Mouse (Mus musculus) liver, embryonic 12.5 days (tissue): ENCODE results near the gene Slc30a1. TPM values are rescaled to one million over a fixed set of nuclear protein-coding genes. Genes with fewer than 3 reads are reported as not detected.

Experiments used
- ATAC-seq: fragments of 200-750 bp; cut with Nextera tagmentation; 2 replicates; pipeline ENCODE4 v1.8.0; 2017; ENCODE audit warnings: moderate number of reproducible peaks, mild to moderate bottlenecking, moderate library complexity
- H3K27ac ChIP-seq: fragments of 300-500 bp; sonication (generic); 2 replicates; pipeline ENCODE4 v1.5.1; 2016; ENCODE audit warnings: mild to moderate bottlenecking
- H3K27me3 ChIP-seq: fragments of 300-500 bp; sonication (generic); replicated peaks from 2 replicates; pipeline ENCODE4 v1.6.1; 2016; ENCODE audit warnings: mild to moderate bottlenecking, moderate library complexity
- H3K36me3 ChIP-seq: fragments of 300-500 bp; sonication (generic); 2 replicates; pipeline ENCODE4 v1.6.1; 2016; ENCODE audit warnings: mild to moderate bottlenecking, moderate library complexity
- H3K4me1 ChIP-seq: fragments of 300-500 bp; sonication (generic); 2 replicates; pipeline ENCODE4 v1.6.1; 2016
- H3K4me2 ChIP-seq: fragments of 300-500 bp; sonication (generic); 2 replicates; pipeline ENCODE4 v1.6.1; 2016; ENCODE audit warnings: mild to moderate bottlenecking, moderate library complexity
- H3K4me3 ChIP-seq: fragments of 300-500 bp; sonication (generic); 2 replicates; pipeline ENCODE4 v1.5.1; 2016; ENCODE audit warnings: mild to moderate bottlenecking, moderate library complexity
- H3K9ac ChIP-seq: fragments of 300-500 bp; sonication (generic); 2 replicates; pipeline ENCODE4 v1.6.1; 2016; ENCODE audit warnings: mild to moderate bottlenecking, moderate library complexity
- H3K9me3 ChIP-seq: fragments of 300-500 bp; sonication (generic); replicated peaks from 2 replicates; pipeline ENCODE4 v1.6.1; 2016; ENCODE audit warnings: mild to moderate bottlenecking, moderate library complexity
- WGBS: fragments of 180-500 bp; shearing (Covaris S2); methylation state at CpG from one replicate; pipeline ENCODE4 v1.1.7; 2016; ENCODE audit not compliant: insufficient replicate concordance; 5-methylcytosine and 5-hydroxymethylcytosine counted together
- polyA plus RNA-seq: library from polyadenylated mRNA; unstranded; fragments of >200 nt; fragmentation: Nextera tagmentation; extraction: Ambion mirVana; gene quantifications from 2 replicates; pipeline ENCODE4 v1.2.1, GENCODE M21; 2016

Gene Slc30a1
- polyA plus RNA-seq = 6.0 and 7.2 TPM in 2 replicates

DNA sequence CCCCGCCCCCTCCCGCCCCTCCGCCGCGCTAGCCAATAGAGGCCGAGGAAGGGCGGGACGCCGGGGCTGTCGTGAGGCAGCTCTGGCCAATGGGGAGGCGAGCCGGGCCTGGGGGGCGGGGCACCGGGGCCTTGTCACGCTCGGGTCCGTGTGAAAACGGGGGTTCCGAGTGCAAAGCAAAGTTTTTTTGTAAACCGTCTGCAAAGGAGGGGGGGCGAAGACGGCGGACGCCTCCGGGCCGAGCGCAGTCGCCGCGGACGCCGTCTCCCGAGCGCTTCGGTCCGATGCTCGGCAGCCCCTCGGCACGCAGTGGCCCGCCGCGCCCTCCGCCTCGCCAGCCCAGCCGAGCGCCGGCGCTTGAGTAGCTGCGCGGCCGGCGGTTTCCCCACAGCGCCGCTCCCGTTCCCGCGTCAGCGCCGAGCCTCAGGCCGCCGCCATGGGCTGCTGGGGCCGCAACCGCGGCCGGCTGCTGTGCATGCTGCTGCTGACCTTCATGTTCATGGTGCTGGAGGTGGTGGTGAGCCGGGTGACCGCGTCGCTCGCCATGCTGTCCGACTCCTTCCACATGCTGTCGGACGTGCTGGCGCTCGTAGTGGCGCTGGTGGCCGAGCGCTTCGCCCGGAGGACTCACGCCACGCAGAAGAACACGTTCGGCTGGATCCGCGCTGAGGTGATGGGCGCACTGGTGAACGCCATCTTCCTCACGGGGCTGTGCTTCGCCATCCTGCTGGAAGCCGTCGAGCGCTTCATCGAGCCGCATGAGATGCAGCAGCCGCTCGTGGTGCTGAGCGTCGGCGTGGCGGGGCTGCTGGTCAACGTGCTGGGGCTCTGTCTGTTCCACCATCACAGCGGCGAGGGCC is at the start of gene Slc30a1:
Gene Slc30a1, plus strand, starts transcription at position 197 of the 860 bp plus-strand sequence.
- ATAC-seq = peak; percentile 95
- Histone ChIP-seq H3K27me3 (peaks cover 9% of the 10 kb centered on the region; the same call in 1 of the 2 replicates), H3K27ac (peak within 1 kb of the TSS; percentile 95), H3K4me1 (peaks cover 59% of the 10 kb centered on the region), H3K36me3 (peaks cover 35% of the 10 kb centered on the region), H3K4me2 (peak within 1 kb of the TSS; percentile 98), H3K9me3 (no peaks in the 10 kb centered on the region), H3K4me3 (peak within 1 kb of the TSS; percentile 87), H3K9ac (peak within 1 kb of the TSS; percentile 94)
- WGBS = 2% methylated on average over 104 of the region's 104 CpGs

DNA sequence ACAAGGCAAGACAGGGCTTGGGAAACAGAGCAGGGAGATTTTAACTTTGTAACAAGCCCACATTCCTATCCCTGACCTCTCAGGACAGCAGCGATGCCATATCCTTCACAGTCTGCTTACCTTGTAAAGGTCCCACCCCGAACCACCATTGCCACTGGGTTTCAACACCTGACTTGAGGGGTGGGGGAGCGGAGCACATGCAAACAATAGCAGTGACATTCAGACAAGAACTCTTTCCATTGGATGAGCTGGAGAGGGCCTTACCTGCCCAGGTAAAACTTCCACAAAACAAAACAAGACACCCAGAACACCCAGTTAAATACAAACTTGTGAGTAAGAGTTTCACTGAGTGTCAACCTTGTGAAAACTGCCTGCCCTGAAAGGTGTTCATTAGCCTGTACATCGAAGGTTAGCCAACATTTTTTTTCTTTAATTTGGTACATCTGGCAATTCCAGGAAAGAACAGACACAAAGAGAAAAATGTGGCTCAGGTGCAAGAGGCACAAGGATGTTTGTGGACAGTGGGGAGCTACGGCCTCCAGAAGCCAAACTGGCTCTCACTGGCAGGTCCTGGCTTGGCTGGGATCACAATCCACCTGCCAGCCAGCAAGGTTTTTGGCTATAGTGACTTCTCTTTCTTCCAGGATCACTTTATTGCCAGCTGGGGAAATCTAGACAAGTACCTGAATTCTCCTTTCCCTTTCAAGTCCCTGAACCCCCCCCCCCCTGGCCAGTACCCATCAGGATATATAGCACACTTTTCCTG is 49.5 kb upstream of the Slc30a1 start:
- Histone ChIP-seq H3K9me3 (no peaks in the 10 kb centered on the region), H3K27me3 (0 out of 2 replicates have a peak, but pooled peaks cover 16% of the 10 kb centered on the region), H3K4me2 (no peak overlapping the region), H3K4me3 (no peak overlapping the region), H3K4me1 (peaks cover 47% of the 10 kb centered on the region), H3K9ac (no peak overlapping the region), H3K27ac (peak overlapping the region; percentile 97; the same call in 1 of the 2 replicates), H3K36me3 (no peaks in the 10 kb centered on the region)
- ATAC-seq = no peak
- WGBS = 81% methylated on average over 5 of the region's 5 CpGs

DNA sequence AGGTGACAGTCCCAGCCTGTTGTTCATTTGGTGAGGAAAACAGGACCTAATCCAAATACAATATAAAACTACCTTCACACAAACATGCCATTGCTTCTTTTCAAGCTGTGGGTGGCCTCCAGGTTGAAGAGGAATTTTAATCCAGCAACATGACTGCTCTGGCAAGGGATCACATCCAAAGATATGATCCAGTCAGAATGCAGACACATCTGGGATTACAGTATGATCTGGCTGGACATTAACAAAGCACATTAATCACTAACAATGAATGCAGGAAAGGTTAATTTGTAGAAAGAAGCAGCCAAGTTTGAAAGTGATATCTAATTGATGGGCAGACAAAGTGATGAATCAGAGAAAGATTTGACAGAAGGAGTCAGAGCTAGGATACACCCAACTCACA is 48.4 kb upstream of the Slc30a1 start:
- Histone ChIP-seq H3K27me3 (0 out of 2 replicates have a peak, but pooled peaks cover 14% of the 10 kb centered on the region), H3K9ac (no peak overlapping the region), H3K9me3 (no peaks in the 10 kb centered on the region), H3K4me2 (no peak overlapping the region), H3K4me1 (peaks cover 36% of the 10 kb centered on the region), H3K36me3 (no peaks in the 10 kb centered on the region), H3K4me3 (no peak overlapping the region), H3K27ac (no peak overlapping the region)
- ATAC-seq = no peak

DNA sequence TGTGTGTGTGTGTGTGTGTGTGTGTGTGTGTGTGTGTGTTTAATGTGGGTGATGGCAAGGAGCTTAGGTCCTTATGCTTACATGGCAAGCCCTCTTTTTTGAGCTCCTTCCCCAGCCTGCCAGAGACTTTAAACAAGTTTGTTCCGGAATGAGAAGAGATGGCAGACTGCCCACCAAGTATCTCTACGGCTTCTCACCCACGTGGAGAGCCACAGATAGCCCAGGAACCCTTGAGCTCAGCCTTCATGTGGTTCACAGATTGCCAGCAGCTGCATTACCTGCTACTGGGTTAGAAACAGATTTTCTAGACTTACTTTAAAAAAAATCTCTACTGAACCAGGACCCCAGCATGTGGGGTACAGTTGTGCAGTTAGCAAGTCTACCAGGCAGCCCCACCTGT is 46.7 kb upstream of the Slc30a1 start:
- Histone ChIP-seq H3K27ac (no peak overlapping the region), H3K4me1 (peaks cover 21% of the 10 kb centered on the region), H3K9me3 (no peaks in the 10 kb centered on the region), H3K27me3 (peaks cover 18% of the 10 kb centered on the region; the same call in 1 of the 2 replicates), H3K4me3 (no peak overlapping the region), H3K36me3 (no peaks in the 10 kb centered on the region), H3K4me2 (no peak overlapping the region), H3K9ac (no peak overlapping the region)
- 59% methylated on average over 3 of the region's 3 CpGs for WGBS
- ATAC-seq = no peak

DNA sequence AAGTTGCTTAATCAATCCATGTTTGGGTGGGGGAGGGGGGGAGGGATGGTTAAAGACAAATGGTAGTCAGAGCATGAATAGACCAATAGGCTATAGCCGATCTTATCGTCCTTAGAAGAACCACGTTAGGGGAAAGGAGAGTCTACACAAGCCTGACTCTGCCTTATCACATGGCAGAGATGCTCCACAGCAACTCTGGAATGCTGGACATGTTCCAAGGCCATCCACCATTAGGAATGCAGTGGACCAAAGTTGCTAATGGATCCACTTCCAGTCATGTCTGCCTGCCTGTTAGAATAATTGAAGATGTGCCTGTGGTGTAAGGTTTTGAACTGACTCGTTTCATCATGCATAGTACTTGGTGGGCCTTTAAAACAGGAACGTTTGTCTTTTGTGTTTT is 45.3 kb upstream of the Slc30a1 start:
- no peak for ATAC-seq

DNA sequence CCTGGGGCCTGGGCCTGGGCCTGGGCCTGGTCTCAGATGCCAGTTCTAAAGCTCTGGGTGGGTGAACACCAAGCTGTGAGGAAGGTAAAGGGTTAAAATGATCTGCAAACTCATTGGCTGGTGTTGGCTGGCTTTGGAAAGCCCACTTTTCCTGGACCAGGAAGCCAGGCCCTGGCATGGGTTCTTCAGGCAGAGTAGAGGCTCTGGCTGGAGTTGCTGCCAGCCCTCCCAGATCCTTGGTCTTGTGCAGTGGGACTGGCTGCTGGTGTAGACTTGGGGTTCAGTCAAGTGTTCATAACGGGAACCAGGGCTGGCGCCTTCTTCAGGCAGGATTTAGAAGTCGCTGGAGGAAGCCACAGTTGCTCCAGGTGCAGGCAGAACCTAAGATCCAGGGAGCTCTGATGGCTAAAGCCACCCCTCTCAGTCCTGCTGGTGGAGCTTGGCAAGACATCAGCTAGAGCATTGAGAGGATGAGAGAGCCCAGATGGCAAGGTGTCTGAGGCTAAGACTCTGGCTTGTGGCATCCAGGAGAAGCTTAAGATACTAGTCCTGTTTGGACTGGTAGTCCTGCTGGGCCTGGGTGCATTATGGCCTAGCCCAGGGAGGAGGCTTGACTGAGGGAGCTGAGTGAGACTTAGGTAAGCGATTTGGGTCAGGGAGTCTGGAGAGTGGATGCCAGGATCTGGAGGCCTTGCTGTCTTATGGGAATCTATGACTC is 42.6 kb upstream of the Slc30a1 start:
- Histone ChIP-seq H3K27ac (no peak overlapping the region), H3K9ac (no peak overlapping the region), H3K9me3 (no peaks in the 10 kb centered on the region), H3K36me3 (no peaks in the 10 kb centered on the region), H3K4me1 (no peaks in the 10 kb centered on the region; the same call in none of the 2 replicates), H3K27me3 (peaks cover 16% of the 10 kb centered on the region; the same call in 1 of the 2 replicates), H3K4me2 (no peak overlapping the region), H3K4me3 (no peak overlapping the region)
- no peak for ATAC-seq
- 61% methylated on average over 4 of the region's 4 CpGs for WGBS

More for the DNA sequence above, 45.3 kb upstream of the Slc30a1 start:
- H3K27me3 ChIP-seq = peaks cover 19% of the 10 kb centered on the region; the same call in 1 of the 2 replicates
- H3K27ac ChIP-seq = no peak overlapping the region
- H3K4me1 ChIP-seq = peaks cover 7% of the 10 kb centered on the region
- no peaks in the 10 kb centered on the region for H3K9me3 ChIP-seq
- no peaks in the 10 kb centered on the region for H3K36me3 ChIP-seq
- H3K4me2 ChIP-seq = no peak overlapping the region
- WGBS = 51% methylated on average over 5 of the region's 5 CpGs
- H3K9ac ChIP-seq = no peak overlapping the region
- H3K4me3 ChIP-seq = no peak overlapping the region

DNA sequence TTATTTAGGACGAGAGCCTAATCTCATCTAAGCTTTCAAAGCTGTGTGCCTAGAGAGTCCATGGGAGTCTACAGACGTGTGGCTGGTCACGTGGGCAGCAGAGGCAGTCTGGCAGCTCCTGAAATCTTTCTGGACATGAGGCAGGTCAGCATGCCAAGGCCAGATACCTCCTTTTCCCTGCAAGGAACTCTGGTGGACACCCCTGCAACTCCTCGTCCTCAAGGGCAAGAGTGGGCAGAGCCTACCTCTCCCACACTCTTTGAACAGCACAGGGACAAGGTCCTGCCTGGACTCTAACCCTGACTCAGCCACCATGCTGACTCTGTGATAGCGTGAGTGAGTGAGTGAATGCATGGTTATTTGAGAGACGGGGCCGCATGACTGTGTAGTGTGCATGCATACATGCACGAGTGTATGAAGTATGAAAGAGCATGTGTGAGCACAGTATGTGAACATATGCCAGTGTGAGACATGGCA is 42.0 kb upstream of the Slc30a1 start:
- H3K27ac ChIP-seq = no peak overlapping the region
- no peak overlapping the region for H3K4me2 ChIP-seq
- no peak overlapping the region for H3K9ac ChIP-seq
- WGBS = 67% methylated on average over 8 of the region's 8 CpGs
- no peaks in the 10 kb centered on the region for H3K36me3 ChIP-seq
- peaks cover 16% of the 10 kb centered on the region; the same call in 1 of the 2 replicates for H3K27me3 ChIP-seq
- no peaks in the 10 kb centered on the region; the same call in none of the 2 replicates for H3K4me1 ChIP-seq
- H3K4me3 ChIP-seq = no peak overlapping the region
- ATAC-seq = no peak
- H3K9me3 ChIP-seq = no peaks in the 10 kb centered on the region

DNA sequence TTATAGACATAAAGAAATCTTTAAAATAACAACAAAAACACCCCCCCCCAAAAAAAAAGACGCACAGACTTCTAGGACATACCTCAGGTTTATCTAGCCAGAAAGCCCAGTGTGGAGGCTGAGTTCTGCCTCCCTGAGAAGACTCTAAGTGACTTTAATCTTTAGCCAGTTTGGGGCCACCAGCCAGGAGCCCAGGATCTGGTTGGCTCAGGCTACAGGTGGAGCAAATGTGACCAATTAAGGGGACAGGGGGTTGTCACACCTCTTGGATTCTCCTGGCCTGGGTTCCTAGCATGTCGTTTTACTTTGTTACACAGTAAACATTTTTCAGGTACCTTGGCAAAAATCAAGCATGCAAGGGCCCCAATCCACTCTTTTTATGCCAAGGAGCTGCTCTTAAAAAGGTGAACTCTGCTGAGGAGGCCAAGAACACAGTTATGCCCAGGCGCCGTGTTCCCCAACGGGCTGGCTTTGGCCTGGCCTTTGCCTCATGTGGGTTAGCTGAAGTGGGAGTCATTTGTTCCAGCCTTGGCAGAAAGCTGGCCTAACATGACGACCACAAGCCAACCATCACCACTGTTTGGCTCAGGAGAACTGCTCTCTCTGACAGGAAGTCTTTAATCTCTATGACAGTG is 34.4 kb upstream of the Slc30a1 start:
- Histone ChIP-seq H3K9me3 (no peaks in the 10 kb centered on the region), H3K4me2 (no peak overlapping the region), H3K9ac (no peak overlapping the region; the same call in 1 of the 2 replicates), H3K27ac (no peak overlapping the region), H3K4me1 (peaks cover 29% of the 10 kb centered on the region), H3K36me3 (no peaks in the 10 kb centered on the region), H3K27me3 (peaks cover 54% of the 10 kb centered on the region), H3K4me3 (no peak overlapping the region)
- ATAC-seq = no peak
- WGBS = 59% methylated on average over 6 of the region's 6 CpGs

DNA sequence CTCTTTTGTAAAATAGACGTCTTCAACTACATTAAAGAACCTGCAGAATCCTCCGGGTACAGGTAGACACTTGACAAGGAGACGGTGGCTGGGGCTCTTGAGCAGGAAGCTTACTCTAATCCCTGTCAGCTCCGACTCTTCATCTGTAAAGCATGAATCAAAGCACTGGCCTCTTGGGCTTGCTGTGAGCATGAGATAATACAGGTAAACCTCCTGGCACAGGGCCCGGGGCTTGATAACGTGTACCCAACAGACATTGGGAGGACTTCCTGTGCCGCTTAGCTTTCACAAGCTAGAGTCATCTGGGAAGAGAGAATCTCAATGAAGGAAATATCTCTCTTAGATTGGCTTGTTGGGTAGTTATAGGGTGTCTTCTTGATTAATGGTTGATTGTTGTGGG is 31.6 kb upstream of the Slc30a1 start:
- H3K36me3 ChIP-seq = no peaks in the 10 kb centered on the region
- no peaks in the 10 kb centered on the region for H3K9me3 ChIP-seq
- peaks cover 64% of the 10 kb centered on the region for H3K27me3 ChIP-seq
- 0 out of 2 replicates have a peak overlapping the region, but pooled peaks have one; percentile 22 for H3K4me2 ChIP-seq
- 0 out of 2 replicates have a peak overlapping the region, but pooled peaks have one; percentile 20 for H3K27ac ChIP-seq
- ATAC-seq = peak; percentile 40
- H3K4me1 ChIP-seq = peaks cover 56% of the 10 kb centered on the region
- WGBS = 46% methylated on average over 7 of the region's 7 CpGs
- H3K4me3 ChIP-seq = no peak overlapping the region
- no peak overlapping the region for H3K9ac ChIP-seq

DNA sequence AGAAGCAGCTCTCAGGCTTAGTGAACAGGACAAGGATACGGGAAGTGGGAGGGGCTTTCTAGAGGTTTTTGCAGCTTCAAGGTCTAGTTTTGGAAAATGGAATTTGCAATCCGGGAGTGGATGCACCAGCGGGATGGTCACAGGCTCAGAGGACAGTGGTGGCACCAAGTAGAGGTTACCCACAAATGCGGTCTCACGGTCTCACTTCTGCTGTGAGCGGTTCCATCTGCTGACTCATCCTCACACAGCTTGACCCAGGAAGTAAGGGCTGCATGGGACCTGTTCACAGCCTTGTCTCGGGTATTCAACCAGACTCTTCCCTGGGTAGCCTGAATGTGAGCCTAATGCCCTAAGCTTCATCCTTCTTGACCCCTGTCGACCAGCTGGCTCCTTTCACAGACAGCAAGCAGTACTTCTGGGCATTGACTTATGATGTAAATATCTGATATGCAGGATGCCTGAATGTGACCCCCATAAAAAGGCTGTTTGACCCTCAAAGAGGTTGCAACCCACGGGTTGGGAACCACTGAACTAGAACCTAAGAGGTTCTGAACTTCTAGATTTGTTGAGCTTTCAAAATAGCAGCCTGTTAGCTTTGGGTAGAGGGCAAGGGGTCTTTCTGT is 30.8 kb upstream of the Slc30a1 start:
- H3K27ac ChIP-seq = 0 out of 2 replicates have a peak overlapping the region, but pooled peaks have one; percentile 20
- peak; percentile 69 for ATAC-seq
- H3K9me3 ChIP-seq = no peaks in the 10 kb centered on the region
- H3K4me3 ChIP-seq = no peak overlapping the region
- 34% methylated on average over 9 of the region's 9 CpGs for WGBS
- no peak overlapping the region for H3K9ac ChIP-seq
- H3K4me2 ChIP-seq = peak overlapping the region; percentile 22; the same call in 1 of the 2 replicates
- peaks cover 64% of the 10 kb centered on the region for H3K27me3 ChIP-seq
- H3K36me3 ChIP-seq = no peaks in the 10 kb centered on the region
- peaks cover 64% of the 10 kb centered on the region for H3K4me1 ChIP-seq
